Mouse (Mus musculus) forebrain, embryonic 12.5 days (tissue): ENCODE results near the gene Olfr1373. TPM values are rescaled to one million over a fixed set of nuclear protein-coding genes. Genes with fewer than 3 reads are reported as not detected.
A peak's percentile ranks its signal among the peaks of the same experiment; 100 is the strongest.
"Not testable (repeated sequence)": the region's sequence is repeated elsewhere in the genome, so short reads cannot be mapped to it uniquely, and the experiment has no call there.

Experiments
- ATAC-seq: fragments of 200-750 bp; cut with Nextera tagmentation; 2 replicates; pipeline ENCODE4 v1.8.0; 2017; ENCODE audit warnings: moderate TSS enrichment; ENCODE audit not compliant: low FRiP score
- H3K27ac ChIP-seq: fragments of 300-500 bp; sonication (generic); 2 replicates; pipeline ENCODE4 v1.5.1; 2016; ENCODE audit warnings: mild to moderate bottlenecking
- H3K27me3 ChIP-seq: fragments of 300-500 bp; sonication (generic); 2 replicates; pipeline ENCODE4 v1.6.1; 2016; ENCODE audit warnings: mild to moderate bottlenecking
- H3K36me3 ChIP-seq: fragments of 300-500 bp; sonication (generic); replicated peaks from 2 replicates; pipeline ENCODE4 v1.6.1; 2016; ENCODE audit warnings: mild to moderate bottlenecking
- H3K4me1 ChIP-seq: fragments of 300-500 bp; sonication (generic); 2 replicates; pipeline ENCODE4 v1.6.1; 2016
- H3K4me2 ChIP-seq: fragments of 300-500 bp; sonication (generic); 2 replicates; pipeline ENCODE4 v1.6.1; 2016; ENCODE audit warnings: mild to moderate bottlenecking, moderate library complexity
- H3K4me3 ChIP-seq: fragments of 300-500 bp; sonication (generic); replicated peaks from 2 replicates; pipeline ENCODE4 v1.5.1; 2016; ENCODE audit warnings: mild to moderate bottlenecking
- H3K9ac ChIP-seq: fragments of 300-500 bp; sonication (generic); 2 replicates; pipeline ENCODE4 v1.6.1; 2016; ENCODE audit warnings: mild to moderate bottlenecking
- H3K9me3 ChIP-seq: fragments of 300-500 bp; sonication (generic); 2 replicates; pipeline ENCODE4 v1.6.1; 2016
- WGBS: fragments of 180-500 bp; shearing (Covaris S2); methylation state at CpG from one replicate; pipeline ENCODE4 v1.1.7; 2016; 5-methylcytosine and 5-hydroxymethylcytosine counted together
- polyA plus RNA-seq: library from polyadenylated mRNA; unstranded; fragments of >200 nt; fragmentation: Nextera tagmentation; extraction: Ambion mirVana; gene quantifications from 2 replicates; pipeline ENCODE4 v1.2.1, GENCODE M21; 2016

Olfr1373 gene
- polyA plus RNA-seq: not detected in 2 replicates

GRCm38 (mm10) chr11:52145428-52145827, at the start of gene Olfr1373:
Gene Olfr1373 (minus strand): TSS chr11:52145528.
- not testable (repeated sequence) for H3K9ac ChIP-seq, H3K4me1 ChIP-seq, H3K27ac ChIP-seq, ATAC-seq, H3K4me2 ChIP-seq, H3K36me3 ChIP-seq, H3K9me3 ChIP-seq, H3K4me3 ChIP-seq, H3K27me3 ChIP-seq
- 92% methylated on average over 1 of the region's 1 CpGs for WGBS

DNA sequence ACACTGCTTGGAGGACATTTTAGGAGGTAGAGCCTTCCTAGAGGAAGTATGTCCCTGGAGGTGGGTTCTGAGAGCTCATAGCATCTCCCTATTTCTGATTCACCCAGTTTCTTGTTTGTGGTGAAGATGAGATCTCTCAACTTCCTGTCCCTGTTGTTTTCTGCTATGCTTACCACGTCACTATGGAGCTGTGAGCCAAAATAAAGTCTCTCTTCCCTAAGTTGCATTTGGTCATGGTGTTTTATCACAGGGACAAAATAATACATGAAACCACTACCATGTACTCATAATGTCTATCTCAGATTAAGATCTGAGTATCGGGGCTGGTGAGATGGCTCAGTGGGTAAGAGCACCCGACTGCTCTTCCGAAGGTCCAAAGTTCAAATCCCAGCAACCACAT, 35.3 kb upstream of the Olfr1373 start:
- H3K4me2 ChIP-seq, H3K27me3 ChIP-seq, H3K9ac ChIP-seq, H3K27ac ChIP-seq, H3K36me3 ChIP-seq, H3K9me3 ChIP-seq, H3K4me3 ChIP-seq, ATAC-seq, H3K4me1 ChIP-seq: not testable (repeated sequence)
- WGBS: 86% methylated on average over 4 of the region's 4 CpGs

- not testable (repeated sequence) for ATAC-seq, H3K4me2 ChIP-seq
Observed at GRCm38 (mm10) chr11:52179897-52180296, 34.6 kb upstream of the Olfr1373 start.

DNA sequence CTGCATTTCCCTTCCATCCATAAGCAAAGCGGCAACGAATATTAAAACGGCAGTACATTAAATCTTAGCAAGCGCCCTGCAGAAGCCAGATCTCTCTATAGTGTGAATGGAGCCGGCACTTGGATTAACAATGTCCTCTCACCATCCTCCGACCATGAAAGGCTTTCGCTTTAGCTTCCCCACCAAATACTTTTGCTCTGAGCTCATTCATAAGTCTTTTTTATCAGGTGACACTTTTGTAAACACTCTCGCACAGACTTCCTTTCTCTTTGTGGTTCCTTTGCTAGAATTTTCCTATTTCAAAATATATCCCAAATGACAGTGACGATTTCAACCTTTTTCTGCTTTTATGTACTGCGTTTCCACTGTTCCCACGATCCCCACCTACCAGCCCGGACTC, 23.1 kb upstream of the Olfr1373 start:
- Histone ChIP-seq H3K4me3 (peak overlapping the region; percentile 44), H3K4me1 (no peaks in the 10 kb centered on the region; the same call in 1 of the 2 replicates), H3K36me3 (no peaks in the 10 kb centered on the region), H3K9ac (no peak overlapping the region), H3K9me3 (no peaks in the 10 kb centered on the region), H3K27ac (no peak overlapping the region), H3K27me3 (peaks cover 66% of the 10 kb centered on the region), H3K4me2 (peak overlapping the region; percentile 65)
- no peak for ATAC-seq
- WGBS: 18% methylated on average over 12 of the region's 12 CpGs

More at GRCm38 (mm10) chr11:52179897-52180296, 34.6 kb upstream of the Olfr1373 start:
- not testable (repeated sequence) for H3K9me3 ChIP-seq, H3K4me1 ChIP-seq, H3K9ac ChIP-seq, H3K4me3 ChIP-seq, H3K27me3 ChIP-seq, H3K27ac ChIP-seq, H3K36me3 ChIP-seq
- WGBS: 83% methylated on average over 1 of the region's 3 CpGs

DNA sequence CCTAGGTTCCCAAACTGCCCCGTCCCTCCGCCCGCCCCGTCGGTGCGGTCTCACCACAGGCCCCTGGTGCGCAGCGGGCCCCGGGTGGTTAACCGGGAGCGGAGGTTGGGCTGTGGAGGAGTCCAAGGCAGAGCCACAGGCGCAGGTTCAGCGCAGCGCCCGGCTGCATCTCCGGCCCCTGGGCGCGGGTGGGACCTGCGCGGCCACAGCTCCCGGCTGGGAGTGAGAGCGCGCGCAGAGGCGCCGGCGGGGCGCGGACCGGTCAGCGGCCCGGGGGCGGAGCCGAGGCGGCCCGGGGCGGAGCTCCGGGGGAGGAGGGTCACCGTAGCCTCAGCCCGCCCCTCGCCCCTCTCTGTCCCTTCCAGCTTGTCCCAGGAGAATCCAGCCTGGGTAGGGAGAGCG, 22.6 kb upstream of the Olfr1373 start:
- under 1% methylated on average over 31 of the region's 42 CpGs for WGBS
- not testable (repeated sequence) for H3K9me3 ChIP-seq, H3K27ac ChIP-seq, H3K36me3 ChIP-seq, H3K4me1 ChIP-seq
- 0 out of 2 replicates have a peak overlapping the region, but pooled peaks have one; percentile 38 for H3K9ac ChIP-seq
- peak overlapping the region; percentile 44 for H3K4me3 ChIP-seq
- peak; percentile 49; the same call in 1 of the 2 replicates for ATAC-seq
- peak overlapping the region; percentile 65 for H3K4me2 ChIP-seq
- H3K27me3 ChIP-seq: peaks cover 71% of the 10 kb centered on the region

GRCm38 (mm10) chr11:52167126-52167525, 21.8 kb upstream of the Olfr1373 start:
- no peak overlapping the region for H3K27ac ChIP-seq
- no peaks in the 10 kb centered on the region; the same call in 1 of the 2 replicates for H3K4me1 ChIP-seq
- no peaks in the 10 kb centered on the region for H3K36me3 ChIP-seq
- no peak for ATAC-seq
- no peak overlapping the region for H3K9ac ChIP-seq
- H3K4me3 ChIP-seq: no peak overlapping the region
- 0 out of 2 replicates have a peak overlapping the region, but pooled peaks have one; percentile 1 for H3K4me2 ChIP-seq
- no peaks in the 10 kb centered on the region for H3K9me3 ChIP-seq
- 4% methylated on average over 21 of the region's 21 CpGs for WGBS
- peaks cover 71% of the 10 kb centered on the region for H3K27me3 ChIP-seq

GRCm38 (mm10) chr11:52163926-52164325, 18.6 kb upstream of the Olfr1373 start:
- no peaks in the 10 kb centered on the region for H3K9me3 ChIP-seq
- no peak overlapping the region for H3K27ac ChIP-seq
- no peak overlapping the region for H3K4me3 ChIP-seq
- no peaks in the 10 kb centered on the region; the same call in 1 of the 2 replicates for H3K4me1 ChIP-seq
- 36% methylated on average over 10 of the region's 10 CpGs for WGBS
- no peak overlapping the region for H3K4me2 ChIP-seq
- ATAC-seq: no peak
- H3K27me3 ChIP-seq: peaks cover 48% of the 10 kb centered on the region
- H3K36me3 ChIP-seq: no peaks in the 10 kb centered on the region
- H3K9ac ChIP-seq: no peak overlapping the region

- H3K4me3 ChIP-seq, ATAC-seq, H3K36me3 ChIP-seq, H3K9ac ChIP-seq, H3K27me3 ChIP-seq, H3K4me2 ChIP-seq, H3K27ac ChIP-seq, H3K4me1 ChIP-seq, H3K9me3 ChIP-seq: not testable (repeated sequence)
- 44% methylated on average over 4 of the region's 4 CpGs for WGBS
Observed at GRCm38 (mm10) chr11:52143675-52144074, 1.7 kb downstream of the Olfr1373 start.

DNA sequence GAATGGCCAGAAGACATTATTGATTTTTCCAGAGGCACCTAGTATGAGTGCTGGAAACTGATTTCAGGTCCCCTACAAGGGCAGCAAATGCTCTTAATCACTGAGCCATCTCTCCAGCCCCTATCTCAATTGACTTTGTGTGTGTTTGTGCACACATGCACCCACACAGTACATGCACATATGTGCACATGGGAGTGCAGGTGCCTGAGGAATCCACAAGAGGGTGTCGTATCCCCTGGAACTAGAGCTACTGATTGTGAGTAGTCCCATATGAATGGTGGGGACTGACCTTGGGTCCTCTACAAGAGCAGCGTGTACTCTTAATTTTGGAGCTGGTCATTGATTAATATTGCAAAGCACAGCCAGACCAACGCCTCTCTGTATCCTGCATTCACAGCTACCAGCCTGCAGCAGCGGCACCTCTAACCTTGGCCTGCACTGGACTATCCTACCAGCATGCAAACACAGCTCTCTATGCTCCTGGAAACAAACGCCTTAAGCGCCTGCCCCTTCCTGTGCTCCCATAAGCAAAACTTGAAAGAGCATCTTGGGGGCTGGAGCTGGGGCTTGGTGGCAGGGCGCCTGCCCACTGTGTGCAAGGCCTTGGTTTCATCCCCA, 14.8 kb downstream of the Olfr1373 start:
- ATAC-seq: no peak
- Histone ChIP-seq H3K4me1 (no peaks in the 10 kb centered on the region; the same call in none of the 2 replicates), H3K36me3 (peaks cover 13% of the 10 kb centered on the region), H3K4me3 (no peak overlapping the region), H3K27ac (no peak overlapping the region), H3K9me3 (peaks cover 6% of the 10 kb centered on the region), H3K27me3 (no peaks in the 10 kb centered on the region), H3K4me2 (no peak overlapping the region), H3K9ac (no peak overlapping the region)
- 82% methylated on average over 7 of the region's 7 CpGs for WGBS

DNA sequence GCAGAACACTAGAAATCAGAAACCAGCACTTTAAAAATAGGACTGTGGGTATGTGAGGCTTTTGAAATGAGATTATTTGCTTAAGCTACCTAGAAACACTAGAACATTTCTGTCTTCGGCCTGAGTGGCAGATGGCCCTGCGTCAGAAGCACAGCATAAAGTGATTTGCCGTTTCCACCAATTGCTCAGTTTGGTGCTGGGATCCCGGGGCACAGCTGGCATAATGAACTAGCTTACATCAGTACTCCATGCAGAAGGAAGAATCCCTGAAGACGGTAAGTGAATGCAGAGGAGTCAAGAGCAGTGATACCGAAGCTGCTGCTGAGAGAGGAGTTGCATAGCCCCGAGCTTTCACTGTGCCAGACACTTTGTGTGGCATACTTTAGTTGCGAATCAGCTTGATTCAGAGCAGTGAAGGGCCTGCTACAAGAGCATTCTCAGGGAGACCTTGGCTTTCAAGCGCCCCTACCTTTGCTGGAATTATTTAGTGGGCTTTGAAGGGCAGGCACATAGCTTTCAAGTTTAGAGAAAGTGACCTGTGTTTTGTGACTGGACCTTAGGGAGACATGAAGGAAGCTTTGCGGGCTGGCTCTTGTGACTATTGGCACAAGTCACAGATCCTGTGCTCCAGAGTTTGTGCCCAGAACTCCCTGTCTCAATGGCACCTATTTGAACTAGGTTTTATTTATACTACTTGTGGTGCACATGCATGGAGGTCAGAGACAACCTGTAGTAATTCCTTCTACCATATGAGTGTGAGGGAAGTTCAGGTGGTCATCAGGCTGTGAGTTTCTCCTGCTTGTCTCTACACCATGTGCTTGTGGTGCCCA, 15.5 kb downstream of the Olfr1373 start:
- H3K9ac ChIP-seq: no peak overlapping the region
- no peaks in the 10 kb centered on the region for H3K27me3 ChIP-seq
- H3K4me1 ChIP-seq: no peaks in the 10 kb centered on the region; the same call in none of the 2 replicates
- H3K4me3 ChIP-seq: no peak overlapping the region
- no peak for ATAC-seq
- H3K4me2 ChIP-seq: no peak overlapping the region
- WGBS: 84% methylated on average over 10 of the region's 10 CpGs
- H3K27ac ChIP-seq: 0 out of 2 replicates have a peak overlapping the region, but pooled peaks have one; percentile 38
- no peaks in the 10 kb centered on the region for H3K9me3 ChIP-seq
- H3K36me3 ChIP-seq: peaks cover 20% of the 10 kb centered on the region

GRCm38 (mm10) chr11:52129171-52129570, 16.2 kb downstream of the Olfr1373 start:
- no peak for ATAC-seq

DNA sequence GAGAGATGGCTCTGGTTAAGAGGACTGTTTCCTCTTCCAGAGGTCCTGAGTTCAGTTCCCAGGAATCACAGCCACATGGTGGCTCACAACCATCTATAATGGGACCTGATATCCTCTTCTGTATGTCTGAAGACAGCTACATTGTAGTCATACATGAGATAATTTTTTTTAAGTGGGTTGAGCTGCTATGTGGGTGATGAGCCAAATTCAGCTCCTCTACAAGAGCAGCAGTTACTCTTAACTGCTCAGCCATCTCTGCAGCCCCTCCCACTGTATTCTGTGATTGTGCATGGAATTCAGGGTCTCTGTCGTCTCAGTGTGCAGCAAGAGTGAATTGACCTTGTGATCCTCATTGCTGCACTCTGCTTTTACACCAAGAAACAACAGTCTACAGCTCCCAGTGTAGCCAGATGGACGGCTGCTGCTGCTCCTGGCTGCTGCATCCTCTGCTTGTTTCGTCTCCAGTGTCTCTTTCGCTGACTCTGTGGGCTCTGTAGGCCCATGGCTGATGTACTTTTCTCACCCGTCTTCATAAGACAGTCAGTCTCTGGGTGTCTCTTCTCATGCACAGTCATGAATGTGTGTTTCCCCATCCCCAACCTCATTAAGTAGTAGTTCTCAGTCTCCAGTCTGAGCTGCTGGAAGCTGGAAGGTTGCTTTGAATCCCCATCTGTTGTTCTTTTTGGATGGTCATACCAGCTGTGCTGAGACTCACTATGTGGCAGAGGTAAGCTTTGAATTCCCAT, 16.8 kb downstream of the Olfr1373 start:
- no peak overlapping the region for H3K4me3 ChIP-seq
- H3K27me3 ChIP-seq: no peaks in the 10 kb centered on the region
- 68% methylated on average over 5 of the region's 5 CpGs for WGBS
- H3K9me3 ChIP-seq: no peaks in the 10 kb centered on the region
- ATAC-seq: no peak
- H3K9ac ChIP-seq: no peak overlapping the region
- no peaks in the 10 kb centered on the region; the same call in none of the 2 replicates for H3K4me1 ChIP-seq
- H3K4me2 ChIP-seq: no peak overlapping the region
- peaks cover 31% of the 10 kb centered on the region for H3K36me3 ChIP-seq
- peak overlapping the region; percentile 42; the same call in 1 of the 2 replicates for H3K27ac ChIP-seq

More at GRCm38 (mm10) chr11:52129171-52129570, 16.2 kb downstream of the Olfr1373 start:
- H3K9me3 ChIP-seq: no peaks in the 10 kb centered on the region
- H3K4me2 ChIP-seq: no peak overlapping the region
- H3K27ac ChIP-seq: 0 out of 2 replicates have a peak overlapping the region, but pooled peaks have one; percentile 25
- H3K4me1 ChIP-seq: no peaks in the 10 kb centered on the region; the same call in none of the 2 replicates
- H3K27me3 ChIP-seq: no peaks in the 10 kb centered on the region
- H3K4me3 ChIP-seq: no peak overlapping the region
- 22% methylated on average over 3 of the region's 3 CpGs for WGBS
- no peak overlapping the region for H3K9ac ChIP-seq
- peaks cover 26% of the 10 kb centered on the region for H3K36me3 ChIP-seq
